Mouse (Mus musculus): ENCODE measurements around the gene Nectin2.

GRCm38 (mm10) chr7:19673083-19673699, 77.1 kb downstream of the Nectin2 start:
- TF ChIP-seq CTCF (IDR thresholded peaks at IDR 0.05; ENCODE audit: control insufficient read depth, insufficient read depth, low read length) (no peak), POLR2A (IDR thresholded peaks at IDR 0.05; ENCODE audit: borderline replicate concordance, control insufficient read depth, low read depth, low read length) (no peak)
